Mouse (Mus musculus): ENCODE measurements at regions not wholly inside any gene's neighbourhood (a gene's known extent, or its start where the extent isn't known, plus 50 kb on each side); places are given as distances from the start of the nearest gene placed in this dataset.

DNA sequence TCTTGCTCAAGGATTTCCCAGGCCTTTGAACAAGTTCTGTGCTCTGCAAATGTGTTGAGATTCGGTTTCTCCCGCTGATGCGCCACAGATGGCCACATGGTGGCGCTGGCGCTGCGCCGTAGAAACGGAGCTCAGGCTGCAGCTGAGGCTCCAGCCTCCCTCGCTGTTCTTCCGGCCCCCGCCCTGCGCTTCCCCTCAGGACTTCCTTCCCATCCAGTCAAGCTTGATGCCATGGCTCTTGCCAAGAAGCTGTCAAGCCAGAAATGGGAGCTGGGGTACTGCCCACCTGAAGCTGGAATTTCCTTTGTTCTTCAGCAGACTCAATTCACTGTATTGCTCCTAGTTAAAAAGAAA is 263.9 kb downstream of the Mpdz start:
- peak; percentile 77 for DNase-seq (ENCODE audit: low read depth, low spot score)

DNA sequence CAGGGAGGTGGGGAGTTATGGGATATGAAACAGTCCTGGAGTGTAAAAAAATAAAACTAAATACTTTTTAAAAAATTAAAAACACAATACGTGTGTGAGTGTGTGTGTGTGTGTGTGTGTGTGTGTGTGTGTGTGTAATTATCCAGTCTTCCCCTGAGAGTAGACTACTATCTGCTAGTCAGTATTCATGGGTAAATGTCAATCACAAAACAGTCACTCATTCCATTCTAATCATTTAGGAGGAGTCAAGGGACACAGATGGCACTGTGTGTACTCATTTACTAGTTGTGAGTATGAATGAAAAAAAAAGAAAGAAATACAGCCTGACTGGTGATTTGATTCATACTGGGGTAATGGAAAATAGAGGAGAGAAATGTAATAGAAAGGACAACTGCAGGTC is 226.5 kb downstream of the Mpdz start:
- DNase-seq (ENCODE audit: low read depth, low spot score), result no peak

DNA sequence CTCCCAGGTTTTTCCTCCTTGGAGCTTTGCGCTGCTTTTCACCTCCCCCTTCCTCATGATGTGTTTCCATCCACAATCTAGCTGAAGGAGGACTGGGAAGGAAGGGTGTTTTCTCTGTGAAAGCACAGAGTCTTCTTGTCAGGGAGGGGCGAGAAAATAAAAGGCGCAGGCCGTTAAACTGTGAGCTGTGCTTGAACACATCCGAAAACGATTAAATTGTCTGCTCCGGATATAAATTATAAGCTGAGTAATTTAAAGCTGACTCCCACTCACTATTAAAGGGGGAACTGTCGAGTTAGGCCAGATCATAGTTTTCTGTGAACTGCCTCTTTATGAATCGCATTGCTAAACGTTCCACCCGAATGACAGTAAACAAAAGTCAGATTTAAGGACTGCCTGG is 224.6 kb downstream of the Mpdz start:
- no peak for DNase-seq (ENCODE audit: low read depth, low spot score)

DNA sequence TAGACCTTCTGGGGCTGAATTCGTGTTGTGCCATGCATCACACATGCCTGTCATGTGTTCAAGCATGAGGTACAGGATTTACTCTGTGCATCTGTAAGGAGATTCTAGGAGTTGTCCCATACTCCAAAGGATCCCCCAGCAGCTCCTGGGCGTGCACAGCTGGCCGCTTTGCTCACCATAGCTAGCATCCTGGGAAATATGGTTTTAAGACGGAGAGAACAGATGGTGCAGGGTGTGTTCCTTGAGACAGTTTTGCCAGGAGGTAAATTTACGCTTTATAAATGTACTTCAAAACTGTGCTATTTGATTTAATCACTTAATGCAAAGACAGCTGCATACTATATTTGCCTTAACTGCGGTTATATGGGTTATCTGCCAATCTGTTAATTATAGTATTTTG is 220.6 kb downstream of the Mpdz start:
- no peak for DNase-seq (ENCODE audit: low read depth, low spot score)

DNA sequence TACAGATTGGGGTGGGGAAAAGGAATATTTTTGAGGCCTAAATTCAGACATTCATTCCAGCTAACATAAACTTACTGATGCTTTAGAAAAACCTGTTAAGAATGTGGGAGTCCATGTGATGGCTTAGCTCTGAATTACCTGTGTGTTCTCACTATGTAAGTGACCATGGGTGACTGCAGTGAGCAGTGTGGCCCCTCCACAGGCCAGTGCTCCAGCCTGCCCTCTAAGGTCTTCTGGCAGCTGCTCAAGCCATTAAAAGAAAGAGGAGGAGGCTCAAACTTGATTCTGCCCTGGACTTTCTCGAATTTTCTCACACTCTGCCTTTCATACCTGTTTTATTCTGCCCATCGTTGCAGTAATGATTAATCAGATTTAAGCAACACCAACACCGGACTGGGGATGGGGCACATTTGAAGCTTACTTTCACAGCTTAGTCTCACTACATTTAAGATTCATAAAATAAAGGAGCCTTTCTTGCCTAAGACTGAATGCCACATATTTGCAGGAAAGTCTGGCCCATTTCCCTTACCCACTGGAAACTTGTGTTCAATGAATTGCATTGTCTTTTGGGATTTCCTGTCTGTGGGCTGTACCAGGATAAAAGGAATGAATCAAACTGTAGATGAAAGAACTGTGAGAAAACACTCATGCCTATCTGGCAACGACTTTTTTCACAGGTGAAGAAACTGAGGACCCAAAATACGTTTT is 220.0 kb downstream of the Mpdz start:
- DNase-seq (ENCODE audit: low read depth, low spot score), result no peak
